Mouse (Mus musculus) brain, embryonic 14.5 days (tissue): ENCODE measurements around the gene Urm1. TPM values are rescaled to one million over a fixed set of nuclear protein-coding genes. Genes with fewer than 3 reads are reported as not detected.
A peak's percentile ranks its signal among the peaks of the same experiment; 100 is the strongest.

Experiments used
- DNase-seq: peaks from one replicate; pipeline ENCODE4 v3.0.0-alpha.2; 2011; ENCODE audit warnings: low read depth
- CTCF ChIP-seq: fragments of 200-500 bp; IDR thresholded peaks from 2 replicates; pipeline ENCODE4 v1.5.1; 2012; ENCODE audit warnings: inconsistent platforms, mild to moderate bottlenecking, moderate library complexity, borderline replicate concordance; ENCODE audit not compliant: insufficient read depth, insufficient read length; ENCODE audit errors: extremely low read depth
- POLR2A ChIP-seq: fragments of 200-500 bp; IDR thresholded peaks from 2 replicates; pipeline ENCODE4 v1.6.1; 2012; ENCODE audit warnings: mild to moderate bottlenecking, inconsistent platforms, borderline replicate concordance; ENCODE audit not compliant: poor library complexity, insufficient read depth, insufficient read length, severe bottlenecking; ENCODE audit errors: extremely low read depth
- polyA plus RNA-seq: library from polyadenylated mRNA; depleted of rRNA; stranded (reverse); fragments of >200 nt; gene quantifications from 2 replicates; pipeline ENCODE4 v1.2.3, GENCODE M21; 2012; rRNA removed

Urm1 gene
- polyA plus RNA-seq, 1 experiment = 51.5 TPM

GRCm38 (mm10) chr2:29889066-29889944 is 69.4 kb downstream of the Urm1 start, which contains the start of gene Odf2:
TSS of gene Odf2 (plus strand) at chr2:29889221.
- peak; percentile 55; the same call in 1 of the 2 replicates for TF ChIP-seq POLR2A
- TF ChIP-seq CTCF = no peak
- DNase-seq = peak; percentile 99

- TF ChIP-seq POLR2A (0 out of 2 replicates have a peak, but pooled peaks have one; percentile 12), CTCF (peak; percentile 28; the same call in 1 of the 2 replicates)
- DNase-seq = peak; percentile 92
Observed at GRCm38 (mm10) chr2:29889991-29890833, 70.3 kb downstream of the Urm1 start.

- no peak for DNase-seq
- TF ChIP-seq CTCF = no peak
- no peak for TF ChIP-seq POLR2A
Observed at GRCm38 (mm10) chr2:29891773-29892172, 71.9 kb downstream of the Urm1 start.

Other genes with a start within 250 kb of the Urm1 start
- 94.9 and 101 TPM in 2 replicates for gene Rapgef1, start 200.4 kb upstream of the Urm1 start, polyA plus RNA-seq
- gene Gm13420, start 68.4 kb upstream of the Urm1 start, polyA plus RNA-seq = 0.20 and 0.25 TPM in 2 replicates
- not detected in 2 replicates for gene Gm13547, start 60.8 kb upstream of the Urm1 start, polyA plus RNA-seq
- gene Coq4, start 32.6 kb upstream of the Urm1 start, polyA plus RNA-seq = 41.8 and 51.7 TPM in 2 replicates
- 43.2 and 47.8 TPM in 2 replicates for gene Trub2, start 31.6 kb upstream of the Urm1 start, polyA plus RNA-seq
- 67.6 and 78.8 TPM in 2 replicates for gene Slc27a4, start 17.4 kb upstream of the Urm1 start, polyA plus RNA-seq
- gene Cercam, start 49.1 kb downstream of the Urm1 start, polyA plus RNA-seq = 24.8 and 39.2 TPM in 2 replicates
- gene Odf2, start 69.1 kb downstream of the Urm1 start, polyA plus RNA-seq = 72.4 and 100 TPM in 2 replicates
- gene Gle1, start 115.4 kb downstream of the Urm1 start, polyA plus RNA-seq = 51.6 and 58.0 TPM in 2 replicates
- gene Sptan1, start 145.5 kb downstream of the Urm1 start, polyA plus RNA-seq = 595 and 622 TPM in 2 replicates
- gene Wdr34, start 228.8 kb downstream of the Urm1 start, polyA plus RNA-seq = 71.2 and 77.7 TPM in 2 replicates
- gene Set, start 237.3 kb downstream of the Urm1 start, polyA plus RNA-seq = 223 and 340 TPM in 2 replicates